ENCODE assay signal across 12 mouse cellular contexts in the genomic region with DNA sequence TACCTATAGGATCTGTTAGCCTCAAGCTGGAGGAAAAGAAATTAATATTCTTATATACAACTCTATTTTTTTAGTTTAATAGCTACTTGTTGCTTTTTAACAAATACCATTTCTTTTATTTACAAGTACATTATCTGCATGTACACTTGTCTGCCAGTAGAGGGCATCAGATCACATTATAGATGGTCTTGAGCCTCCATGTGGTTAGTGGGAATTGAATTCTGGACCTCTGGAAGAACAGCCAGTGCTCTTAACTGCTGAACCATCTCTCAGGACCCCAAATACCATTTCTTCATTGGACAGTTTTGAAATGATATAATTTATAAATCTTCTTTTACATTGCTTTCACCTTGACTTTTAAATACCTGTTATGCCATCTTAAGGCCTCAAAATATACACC. TPM values are rescaled to one million over a fixed set of nuclear protein-coding genes. Genes with fewer than 3 reads are reported as not detected.
DNase-seq lines count a peak whose midpoint lies in the region; ATAC-seq and TF ChIP-seq lines count a peak whose summit lies in the region.
"Had no signal": no experiment of that assay in that cellular context is flagged by ENCODE, and none has a peak within 500 bp of the region (broad histone marks: within the 10 kb centered on the region; RNA-seq: fewer than 3 reads in every experiment).

No protein-coding gene starts in this region.

- no peak for ATAC-seq in embryonic facial prominence, embryonic 14.5 days (ENCODE audit: low read depth)

- DNase-seq in kidney, adult 2 months: no peak
- DNase-seq in kidney, adult 11 months: no peak
- DNase-seq in A20 (ENCODE audit: low read depth, low spot score) (peak; percentile 39), ES-E14 (ENCODE audit: low read depth, low spot score) (no peak)
- peak; percentile 56 for DNase-seq in embryonic facial prominence, embryonic 14.5 days (ENCODE audit: low spot score)
- no peak for DNase-seq in ovary, postnatal 36 days (ENCODE audit: low spot score)
- DNase-seq in testis, postnatal 14 days (ENCODE audit: low spot score): no peak
- no peak for DNase-seq in layer of hippocampus, postnatal 10 days (ENCODE audit: low spot score in 2 of 2)
- DNase-seq: adrenal gland, postnatal 25 days; right cerebral cortex, postnatal 14 days had no signal

- no peaks in the 10 kb centered on the region for H3K4me1 ChIP-seq in kidney, adult 2 months (ENCODE audit: control insufficient read depth, insufficient read depth, low read length)
- no peaks in the 10 kb centered on the region for H3K4me1 ChIP-seq in ES-E14 (ENCODE audit: control insufficient read depth in 2 of 2, insufficient read depth in 2 of 2, low read length in 2 of 2, poor library complexity in 1 of 2)
- H3K4me1 ChIP-seq in embryonic facial prominence, embryonic 14.5 days (ENCODE audit: control insufficient read depth, insufficient read depth, low read length): no peaks in the 10 kb centered on the region
- H3K4me1 ChIP-seq: heart, embryonic 15.5 days had no signal

- H3K36me3 ChIP-seq in kidney, adult 2 months (ENCODE audit: control insufficient read depth, insufficient read depth, low read length): no peaks in the 10 kb centered on the region
- H3K36me3 ChIP-seq in ES-E14 (ENCODE audit: control insufficient read depth, insufficient read depth, low read length, poor library complexity, severe bottlenecking): peaks cover 2% of the 10 kb centered on the region; the same call in 1 of the 2 replicates
- no peaks in the 10 kb centered on the region for H3K36me3 ChIP-seq in embryonic facial prominence, embryonic 14.5 days (ENCODE audit: control insufficient read depth, insufficient read depth, low read length)
- H3K36me3 ChIP-seq: heart, embryonic 15.5 days had no signal

- no peak overlapping the region for H3K27ac ChIP-seq in kidney, adult 2 months (ENCODE audit: insufficient read depth, low read depth, low read length)
- no peak overlapping the region for H3K27ac ChIP-seq in ES-E14 (ENCODE audit: insufficient read depth, low read depth, low read length, poor library complexity, severe bottlenecking)
- H3K27ac ChIP-seq in embryonic facial prominence, embryonic 14.5 days (replicated peaks; ENCODE audit: low read depth, low read length): no peak overlapping the region
- H3K27ac ChIP-seq: heart, embryonic 15.5 days; macrophage had no signal

- in situ Hi-C loops in ES-E14 (cut with MboI; ENCODE audit: low sequenced_read_pairs in 2 of 2, unreplicated experiment in 2 of 2): no loop called here

- H3K9me3 ChIP-seq in ES-E14 (ENCODE audit: control insufficient read depth, insufficient read depth, low read depth, low read length): no peaks in the 10 kb centered on the region
- H3K9me3 ChIP-seq in embryonic facial prominence, embryonic 14.5 days (ENCODE audit: control insufficient read depth, low read length): no peaks in the 10 kb centered on the region
- H3K9me3 ChIP-seq: heart, embryonic 15.5 days had no signal

- peak; percentile 17; the same call in 1 of the 2 replicates for TF ChIP-seq CTCF in kidney, adult 2 months (conservative IDR thresholded peaks at IDR 0.05; ENCODE audit: insufficient read depth, insufficient read length, low read depth, low read length)

- no peak overlapping the region for H3K9ac ChIP-seq in ES-E14 (ENCODE audit: insufficient read depth, low read depth, low read length, poor library complexity, severe bottlenecking)
- H3K9ac ChIP-seq in embryonic facial prominence, embryonic 14.5 days (ENCODE audit: low read depth, low read length): no peak overlapping the region
- H3K9ac ChIP-seq: heart, embryonic 15.5 days had no signal

- H3K4me2 ChIP-seq in embryonic facial prominence, embryonic 14.5 days (ENCODE audit: low read depth, low read length): no peak overlapping the region
- H3K4me2 ChIP-seq: heart, embryonic 15.5 days had no signal

- TF ChIP-seq POLR2A in kidney, adult 2 months (IDR thresholded peaks at IDR 0.05; ENCODE audit: low read depth, low read length): no peak

- H3K4me3 ChIP-seq in kidney, adult 2 months (ENCODE audit: insufficient read depth, low read depth, low read length): no peak overlapping the region
- H3K4me3 ChIP-seq in ES-E14 (ENCODE audit: insufficient read depth in 1 of 2, low read depth in 1 of 2, low read length in 2 of 2, poor library complexity in 1 of 2, severe bottlenecking in 1 of 2): no peak overlapping the region
- H3K4me3 ChIP-seq in embryonic facial prominence, embryonic 14.5 days (ENCODE audit: low read depth, low read length): no peak overlapping the region
- H3K4me3 ChIP-seq: heart, embryonic 15.5 days had no signal

- H3K27me3 ChIP-seq in kidney, adult 2 months (replicated peaks; ENCODE audit: control insufficient read depth, insufficient read depth, low read length): no peaks in the 10 kb centered on the region
- no peaks in the 10 kb centered on the region for H3K27me3 ChIP-seq in embryonic facial prominence, embryonic 14.5 days (replicated peaks; ENCODE audit: control insufficient read depth, insufficient read depth, low read length)
- H3K27me3 ChIP-seq: heart, embryonic 15.5 days had no signal

TF ChIP-seq in ES-E14, 5 proteins besides CTCF, POLR2A, EP300 and RAD21:
- TF ChIP-seq MAFK (IDR thresholded peaks at IDR 0.05; ENCODE audit: insufficient read depth, low read depth, low read length): no peak
- TF ChIP-seq ZNF384 (IDR thresholded peaks at IDR 0.05; ENCODE audit: low read depth, low read length): no peak
- no peak for TF ChIP-seq CHD2 (IDR thresholded peaks at IDR 0.05; ENCODE audit: low read depth, low read length)
- TF ChIP-seq HCFC1 (IDR thresholded peaks at IDR 0.05; ENCODE audit: borderline replicate concordance, insufficient read depth, low read length): no peak
- TF ChIP-seq ZC3H11A (IDR thresholded peaks at IDR 0.05; ENCODE audit: borderline replicate concordance, low read depth, low read length): peak; percentile 83

RNA-seq across cellular contexts. Expression of a gene that starts 9.2 kb away (rescaled TPM):
- 0.27 and 0.53 TPM in 2 replicates for polyA plus RNA-seq in kidney, adult 2 months (2012; rRNA removed)
- total RNA-seq in ES-E14 (2012; rRNA removed): 2.5 and 4.1 TPM in 2 replicates
- polyA plus RNA-seq in embryonic facial prominence, embryonic 14.5 days (2014; fragmentation: Nextera tagmentation; extraction: Ambion mirVana): 2.1 and 2.2 TPM in 2 replicates
- total RNA-seq in layer of hippocampus, postnatal 10 days (2021): 1 to 10 TPM; 4.7 to 5.3 TPM

Comparison
In these comparisons a context has a peak if more than half of its experiments do, and no peak if none do; other contexts are left out.
1. DNase-seq: peak in A20 (single experiment) and embryonic facial prominence, embryonic 14.5 days (single experiment); none in kidney, adult 2 months (single experiment), kidney, adult 11 months (single experiment), ES-E14 (single experiment), ovary, postnatal 36 days (single experiment), testis, postnatal 14 days (single experiment) and layer of hippocampus, postnatal 10 days (0 of 2).